Mouse (Mus musculus): ENCODE results near the gene Rgs6.

DNA sequence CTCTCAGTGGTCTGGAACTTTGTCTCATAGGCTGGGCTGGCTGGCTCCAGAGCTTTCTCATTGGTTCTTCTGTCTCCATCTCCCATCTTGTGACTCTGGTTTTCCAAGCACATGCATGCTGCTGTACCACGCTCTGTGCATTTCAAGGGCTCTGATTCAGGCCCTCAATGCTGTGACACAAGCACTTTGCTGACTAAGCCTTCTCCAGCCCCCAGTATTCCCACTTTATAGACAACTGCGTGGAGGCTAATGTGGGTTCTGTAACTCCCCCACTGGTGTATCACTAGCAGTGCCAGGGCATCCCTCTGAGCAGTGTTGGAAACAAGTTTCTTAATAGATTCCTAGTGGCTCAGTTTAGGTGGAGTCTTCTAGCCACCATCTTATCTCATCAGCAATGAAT is 174.0 kb downstream of the Rgs6 start:
- TF ChIP-seq CTCF (conservative IDR thresholded peaks at IDR 0.05; ENCODE audit: low read length), result no peak
- TF ChIP-seq NANOG (IDR thresholded peaks at IDR 0.05; ENCODE audit: borderline replicate concordance, low read length), result no peak

Measured in E14TG2a.4 (cell line).